Mouse (Mus musculus) liver, adult 2 months (tissue): ENCODE results near the gene Eno2.

ENCODE experiments used
- CTCF ChIP-seq: fragments of 200-500 bp; IDR thresholded peaks from 2 replicates; pipeline ENCODE4 v1.5.1; 2011; ENCODE audit warnings: low read depth, low read length, control low read depth
- POLR2A ChIP-seq: fragments of 200-500 bp; IDR thresholded peaks from 2 replicates; pipeline ENCODE4 v1.6.1; 2011; ENCODE audit warnings: low read length, control low read depth; ENCODE audit not compliant: insufficient read depth; ENCODE audit errors: extremely low read depth

DNA sequence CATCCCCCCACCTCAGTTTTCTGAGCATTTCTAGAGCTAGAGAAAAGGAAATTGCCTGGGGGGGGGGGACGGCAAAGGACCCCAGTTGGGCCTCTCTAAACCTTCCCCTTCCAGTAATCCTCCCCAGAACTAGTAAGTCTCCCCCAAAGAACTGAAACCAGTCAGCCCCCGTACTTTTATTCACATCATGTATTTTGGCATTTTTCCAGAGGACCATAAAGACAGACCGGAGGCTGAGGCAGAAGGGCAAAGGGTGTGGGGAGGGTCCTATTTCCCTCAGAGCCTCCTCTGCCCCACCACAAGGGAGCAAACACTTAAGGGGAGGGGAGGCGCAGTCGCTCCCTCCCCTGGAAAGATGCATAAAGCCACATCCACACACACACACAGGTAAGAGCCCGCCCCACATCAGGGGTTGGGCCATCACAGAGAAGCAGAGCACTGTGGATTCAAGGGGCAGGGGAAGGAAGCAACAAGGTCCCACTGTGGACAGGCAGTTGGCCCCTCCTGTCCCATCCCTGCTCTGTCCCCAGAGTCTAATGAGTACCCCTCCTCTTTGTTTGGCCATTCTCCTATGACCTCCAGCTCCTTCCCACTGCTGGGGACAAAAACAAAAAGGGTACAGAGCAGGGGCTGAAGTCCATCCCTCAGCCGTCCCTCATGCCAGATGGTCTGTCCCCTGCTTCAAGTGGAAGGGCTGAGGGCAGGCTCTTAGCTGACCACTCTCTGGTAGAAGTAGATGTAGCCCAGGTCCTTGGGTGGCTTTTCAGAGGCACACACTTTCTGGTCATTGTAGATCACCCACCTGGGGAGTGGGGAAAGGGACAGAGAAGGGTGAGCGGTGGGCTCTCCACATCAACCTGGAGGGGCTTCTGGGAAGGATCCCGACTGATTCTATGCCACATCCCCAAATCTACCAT, 45.6 kb upstream of the Eno2 start:
- TF ChIP-seq CTCF: no peak
- no peak for TF ChIP-seq POLR2A
